Mouse (Mus musculus) testis, adult 2 months (tissue): ENCODE measurements around the gene Syt2.

Experiments used
- CTCF ChIP-seq: fragments of 200-500 bp; IDR thresholded peaks from 2 replicates; pipeline ENCODE4 v1.5.1; 2012; ENCODE audit warnings: low read depth, mild to moderate bottlenecking, inconsistent platforms, low read length, moderate library complexity; ENCODE audit not compliant: control insufficient read depth, insufficient read depth, insufficient replicate concordance
- POLR2A ChIP-seq: fragments of 200-500 bp; IDR thresholded peaks from 2 replicates; pipeline ENCODE4 v1.6.1; 2012; ENCODE audit warnings: low read depth, mild to moderate bottlenecking, inconsistent platforms, low read length, moderate library complexity; ENCODE audit not compliant: control insufficient read depth

GRCm38 (mm10) chr1:134647591-134647990 lies 1.1 kb downstream of the Syt2 start:
- TF ChIP-seq POLR2A = no peak
- no peak for TF ChIP-seq CTCF
